ENCODE assay signal across 10 mouse cellular contexts in the genomic region with DNA sequence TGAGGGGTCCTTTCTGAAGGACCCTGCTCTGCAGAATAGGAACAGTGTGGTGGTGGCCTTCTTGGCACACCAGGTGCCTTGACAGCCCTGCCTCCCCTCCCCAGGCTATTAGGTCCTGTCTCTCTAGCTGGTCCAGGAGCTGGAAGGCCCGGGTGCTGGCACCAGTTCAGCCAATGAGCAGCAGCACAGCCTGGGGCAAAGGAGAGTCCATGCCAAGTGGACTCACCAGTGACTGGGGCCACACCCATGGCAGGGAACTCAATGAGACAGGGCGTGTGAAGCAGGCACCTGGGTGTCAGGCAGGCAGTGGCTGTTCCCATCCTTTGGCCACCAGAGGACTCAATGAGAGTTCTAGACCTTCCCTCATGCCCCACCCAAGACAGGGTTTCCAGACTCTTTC. TPM values are rescaled to one million over a fixed set of nuclear protein-coding genes. Genes with fewer than 3 reads are reported as not detected.
DNase-seq lines count a peak whose midpoint lies in the region; ATAC-seq and TF ChIP-seq lines count a peak whose summit lies in the region.
"Had no signal": no experiment of that assay in that cellular context is flagged by ENCODE, and none has a peak within 500 bp of the region (broad histone marks: within the 10 kb centered on the region; RNA-seq: fewer than 3 reads in every experiment).

No protein-coding gene starts in this region.

- H3K9ac ChIP-seq in embryonic facial prominence, embryonic 15.5 days, result no peak overlapping the region
- H3K9ac ChIP-seq: midbrain, embryonic 12.5 days had no signal

- H3K27me3 ChIP-seq in embryonic facial prominence, embryonic 15.5 days, result no peaks in the 10 kb centered on the region
- H3K27me3 ChIP-seq in embryonic facial prominence, embryonic 10.5 days (replicated peaks; ENCODE audit: low read depth, poor library complexity, severe bottlenecking), result no peaks in the 10 kb centered on the region
- no peaks in the 10 kb centered on the region for H3K27me3 ChIP-seq in myocyte (ENCODE audit: control insufficient read depth, insufficient read depth, insufficient read length)
- H3K27me3 ChIP-seq: midbrain, embryonic 12.5 days had no signal

- 88% methylated on average over 2 of the region's 2 CpGs for WGBS in embryonic facial prominence, embryonic 15.5 days
- WGBS in embryonic facial prominence, embryonic 10.5 days, result 80% methylated on average over 2 of the region's 2 CpGs
- 55% methylated on average over 2 of the region's 2 CpGs for WGBS in lung, adult 2 months

- H3K4me1 ChIP-seq in embryonic facial prominence, embryonic 15.5 days, result peaks cover 37% of the 10 kb centered on the region
- peaks cover 6% of the 10 kb centered on the region; the same call in 1 of the 2 replicates for H3K4me1 ChIP-seq in embryonic facial prominence, embryonic 10.5 days
- peaks cover 6% of the 10 kb centered on the region for H3K4me1 ChIP-seq in lung, adult 2 months (ENCODE audit: control insufficient read depth, insufficient read depth, low read length)

- no peak overlapping the region for H3K4me2 ChIP-seq in embryonic facial prominence, embryonic 15.5 days (replicated peaks)
- peak overlapping the region; percentile 41 for H3K4me2 ChIP-seq in myocyte (ENCODE audit: low read depth)
- H3K4me2 ChIP-seq: midbrain, embryonic 12.5 days had no signal

- no peaks in the 10 kb centered on the region for H3K9me3 ChIP-seq in embryonic facial prominence, embryonic 15.5 days (replicated peaks)
- no peaks in the 10 kb centered on the region for H3K9me3 ChIP-seq in embryonic facial prominence, embryonic 10.5 days
- H3K9me3 ChIP-seq: midbrain, embryonic 12.5 days had no signal

- ATAC-seq in embryonic facial prominence, embryonic 15.5 days (ENCODE audit: insufficient number of reproducible peaks, low FRiP score, low TSS enrichment, low read depth), result no peak

- peaks cover 17% of the 10 kb centered on the region for H3K79me2 ChIP-seq in myocyte (ENCODE audit: control insufficient read depth, insufficient read depth)

- 0 out of 2 replicates have a peak overlapping the region, but pooled peaks have one; percentile 17 for H3K27ac ChIP-seq in embryonic facial prominence, embryonic 15.5 days (replicated peaks)
- H3K27ac ChIP-seq in embryonic facial prominence, embryonic 10.5 days (replicated peaks), result no peak overlapping the region
- H3K27ac ChIP-seq: kidney, postnatal 0 days; midbrain, embryonic 12.5 days had no signal

- TF ChIP-seq CTCF in lung, adult 2 months (IDR thresholded peaks at IDR 0.05; ENCODE audit: insufficient read depth, low read length), result no peak

- no peak overlapping the region for H3ac ChIP-seq in myocyte (ENCODE audit: control insufficient read depth, insufficient read length)

- no peak overlapping the region for H3K4me3 ChIP-seq in embryonic facial prominence, embryonic 15.5 days (replicated peaks)
- no peak overlapping the region for H3K4me3 ChIP-seq in embryonic facial prominence, embryonic 10.5 days
- H3K4me3 ChIP-seq in lung, adult 2 months (replicated peaks; ENCODE audit: extremely low read depth, low read depth, low read length), result no peak overlapping the region
- H3K4me3 ChIP-seq in myocyte, result peak overlapping the region; percentile 0
- H3K4me3 ChIP-seq: midbrain, embryonic 12.5 days had no signal

- peaks cover 32% of the 10 kb centered on the region for H3K36me3 ChIP-seq in embryonic facial prominence, embryonic 15.5 days
- peaks cover 49% of the 10 kb centered on the region for H3K36me3 ChIP-seq in embryonic facial prominence, embryonic 10.5 days (replicated peaks)
- peaks cover 6% of the 10 kb centered on the region for H3K36me3 ChIP-seq in myocyte (ENCODE audit: control insufficient read depth, insufficient read depth)

- DNase-seq in embryonic facial prominence, embryonic 10.5 days (ENCODE audit: low spot score), result no peak
- peak; percentile 43 to 47 for DNase-seq in lung, adult 18-20 months
- no peak for DNase-seq in lung, adult 2 months
- peak; percentile 85 for DNase-seq in cerebellum, adult 9-11 months
- no peak for DNase-seq in embryo, embryonic 10 days (ENCODE audit: low spot score)
- no peak for DNase-seq in embryo, embryonic 11 days

- TF ChIP-seq POLR2A in lung, adult 2 months (IDR thresholded peaks at IDR 0.05; ENCODE audit: borderline replicate concordance, extremely low read depth, low read depth, low read length), result no peak
- TF ChIP-seq POLR2A in myocyte (IDR thresholded peaks at IDR 0.05; ENCODE audit: insufficient read length, low read depth), result no peak

TF ChIP-seq in myocyte, 11 proteins besides CTCF, POLR2A, EP300 and RAD21:
- TF ChIP-seq MAX (IDR thresholded peaks at IDR 0.05; ENCODE audit: low read depth) (no peak), MYOG (IDR thresholded peaks at IDR 0.05; ENCODE audit: control insufficient read depth in 1 of 3, insufficient read depth in 1 of 3, insufficient read length in 2 of 3, low read depth in 2 of 3) (no peak), E2F4 (IDR thresholded peaks at IDR 0.05; ENCODE audit: insufficient read depth) (no peak), TCF3 (IDR thresholded peaks at IDR 0.05; ENCODE audit: insufficient read length, low read depth) (no peak), TCF12 (IDR thresholded peaks at IDR 0.05; ENCODE audit: insufficient read depth, poor library complexity, severe bottlenecking) (no peak), MYOD1 (IDR thresholded peaks at IDR 0.05; ENCODE audit: control insufficient read depth in 1 of 3, insufficient read length in 2 of 3, low read depth in 2 of 3) (peak in 1 of 3 experiments; percentile 39)

RNA-seq across cellular contexts. Expression of a gene that starts 12.3 kb away (rescaled TPM):
- 73.3 and 77.6 TPM in 2 replicates for polyA plus RNA-seq in embryonic facial prominence, embryonic 15.5 days (2015; fragmentation: Nextera tagmentation; extraction: Ambion mirVana)
- 66.3 and 68.6 TPM in 2 replicates for polyA plus RNA-seq in embryonic facial prominence, embryonic 10.5 days (2016; fragmentation: Nextera tagmentation; extraction: Ambion mirVana)
- 51.1 and 51.2 TPM in 2 replicates for polyA plus RNA-seq in lung, adult 2 months (2012; rRNA removed)
- polyA plus RNA-seq in myocyte (2012; fragmentation: generic; extraction: Trizol), result 66.8 TPM

RNA-seq across cellular contexts. Expression of a gene that starts 23.0 kb away (rescaled TPM):
- polyA plus RNA-seq in embryonic facial prominence, embryonic 15.5 days (2015; fragmentation: Nextera tagmentation; extraction: Ambion mirVana), result 6.4 and 7.7 TPM in 2 replicates
- polyA plus RNA-seq in embryonic facial prominence, embryonic 10.5 days (2016; fragmentation: Nextera tagmentation; extraction: Ambion mirVana), result 2.4 and 3.4 TPM in 2 replicates
- polyA plus RNA-seq in lung, adult 2 months (2012; rRNA removed), result 74.7 and 88.6 TPM in 2 replicates
- polyA plus RNA-seq in myocyte (2012; fragmentation: generic; extraction: Trizol), result 78.0 TPM

RNA-seq across cellular contexts. Expression of a gene that starts 39.2 kb away (rescaled TPM):
- polyA plus RNA-seq in embryonic facial prominence, embryonic 15.5 days (2015; fragmentation: Nextera tagmentation; extraction: Ambion mirVana), result 8.4 and 9.0 TPM in 2 replicates
- 1.8 and 2.2 TPM in 2 replicates for polyA plus RNA-seq in embryonic facial prominence, embryonic 10.5 days (2016; fragmentation: Nextera tagmentation; extraction: Ambion mirVana)
- 3.1 and 3.7 TPM in 2 replicates for polyA plus RNA-seq in lung, adult 2 months (2012; rRNA removed)
- polyA plus RNA-seq in myocyte (2012; fragmentation: generic; extraction: Trizol), result 14.3 TPM

Comparison
In these comparisons a context has a peak if more than half of its experiments do, and no peak if none do; other contexts are left out.
1. DNase-seq: peak in lung, adult 18-20 months (2 of 2) and cerebellum, adult 9-11 months (single experiment); none in embryonic facial prominence, embryonic 10.5 days (single experiment), lung, adult 2 months (single experiment), embryo, embryonic 10 days (single experiment) and embryo, embryonic 11 days (single experiment).